Comparison of ENCODE assay signal across 17 mouse cellular contexts in the genomic region with DNA sequence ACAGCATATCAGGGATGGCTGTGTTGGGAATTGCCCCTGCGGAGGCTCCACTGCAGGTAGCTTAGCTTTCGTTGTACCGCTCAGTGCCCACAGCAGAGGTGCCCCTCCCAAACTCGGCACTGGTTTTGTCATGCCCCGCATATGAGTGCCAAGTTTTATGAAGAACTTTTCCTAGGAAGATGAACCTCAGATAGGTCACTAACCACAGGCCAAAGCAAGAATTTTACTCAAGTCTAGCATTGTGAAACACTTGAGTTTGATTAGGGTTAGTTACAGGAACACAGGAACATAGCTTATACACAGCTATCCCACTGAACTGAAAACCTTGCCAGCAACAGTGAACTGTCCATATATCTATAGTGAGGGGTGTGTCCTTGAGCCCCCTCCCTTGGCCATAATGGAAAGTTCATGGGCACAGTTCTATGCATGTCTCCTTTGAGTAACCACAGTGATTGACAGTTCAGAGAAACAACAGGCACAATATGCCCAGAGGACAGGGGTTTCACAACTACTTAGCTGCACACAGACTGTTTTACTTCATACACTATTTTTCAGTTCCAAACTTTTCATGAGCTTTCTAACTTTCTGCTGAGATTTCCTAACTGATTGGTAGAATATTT. TPM values are rescaled to one million over a fixed set of nuclear protein-coding genes. Genes with fewer than 3 reads are reported as not detected.
"Had no signal": no experiment of that assay in that cellular context is flagged by ENCODE, and none has a peak within 500 bp of the region (broad histone marks: within the 10 kb centered on the region; RNA-seq: fewer than 3 reads in every experiment).

No protein-coding gene starts in this region.

- H3K27me3 ChIP-seq: liver, embryonic 13.5 days; midbrain, embryonic 12.5 days; neural tube, embryonic 12.5 days; stomach, embryonic 15.5 days had no signal

- H3K4me3 ChIP-seq: layer of hippocampus, adult 2 months; liver, embryonic 13.5 days; midbrain, embryonic 12.5 days; neural tube, embryonic 12.5 days; stomach, embryonic 15.5 days had no signal

- H3K4me1 ChIP-seq: liver, embryonic 13.5 days; midbrain, embryonic 12.5 days; neural tube, embryonic 12.5 days; stomach, embryonic 15.5 days had no signal

- H3K9me3 ChIP-seq: liver, embryonic 13.5 days; midbrain, embryonic 12.5 days; neural tube, embryonic 12.5 days; stomach, embryonic 15.5 days had no signal

- ATAC-seq: midbrain, embryonic 16.5 days had no signal

- H3K9ac ChIP-seq: liver, embryonic 13.5 days; midbrain, embryonic 12.5 days; neural tube, embryonic 12.5 days; stomach, embryonic 15.5 days had no signal

- DNase-seq: kidney, adult 2 months; kidney, postnatal 25 days; layer of hippocampus, adult 9-11 months; liver, embryonic 13.5 days; lung, adult 2 months; lung, postnatal 14 days; lung, postnatal 4 days; retina, postnatal 1 day; right cerebral cortex, postnatal 25 days; spleen, adult 18-20 months had no signal

- H3K27ac ChIP-seq: kidney, postnatal 0 days; layer of hippocampus, adult 2 months; liver, embryonic 13.5 days; midbrain, embryonic 12.5 days; neural tube, embryonic 12.5 days; stomach, embryonic 15.5 days had no signal

- H3K36me3 ChIP-seq: liver, embryonic 13.5 days; midbrain, embryonic 12.5 days; neural tube, embryonic 12.5 days; stomach, embryonic 15.5 days had no signal

- H3K4me2 ChIP-seq: liver, embryonic 13.5 days; midbrain, embryonic 12.5 days; neural tube, embryonic 12.5 days; stomach, embryonic 15.5 days had no signal

RNA-seq across cellular contexts. Expression of a gene that starts 53.4 kb away (rescaled TPM):
- polyA plus RNA-seq: limb, embryonic 11.5 days had no signal
